Mouse (Mus musculus) hindbrain, postnatal 0 days (tissue): ENCODE results near the gene Oaz1. TPM values are rescaled to one million over a fixed set of nuclear protein-coding genes. Genes with fewer than 3 reads are reported as not detected.
A peak's percentile ranks its signal among the peaks of the same experiment; 100 is the strongest.

Experiments used
- ATAC-seq: fragments of 200-750 bp; cut with Nextera tagmentation; 2 replicates; pipeline ENCODE4 v1.8.0; 2017; ENCODE audit warnings: mild to moderate bottlenecking, moderate TSS enrichment, moderate library complexity
- DNase-seq: peaks from one replicate; pipeline ENCODE4 v3.0.0-alpha.2; 2015; ENCODE audit warnings: low spot score
- H3K27ac ChIP-seq: fragments of 300-500 bp; sonication (generic); 2 replicates; pipeline ENCODE4 v1.5.1; 2014; ENCODE audit warnings: mild to moderate bottlenecking
- H3K27me3 ChIP-seq: fragments of 300-500 bp; sonication (generic); 2 replicates; pipeline ENCODE4 v1.6.1; 2014; ENCODE audit warnings: low read length, mixed read lengths; ENCODE audit not compliant: insufficient read depth
- H3K36me3 ChIP-seq: fragments of 300-500 bp; sonication (generic); 2 replicates; pipeline ENCODE4 v1.6.1; 2014; ENCODE audit warnings: low read length, mixed read lengths; ENCODE audit not compliant: insufficient read depth
- H3K4me1 ChIP-seq: fragments of 300-500 bp; sonication (generic); 2 replicates; pipeline ENCODE4 v1.6.1; 2014; ENCODE audit warnings: antibody characterized with exemption, low read length, mixed read lengths; ENCODE audit not compliant: insufficient read depth
- H3K4me2 ChIP-seq: fragments of 300-500 bp; sonication (generic); 2 replicates; pipeline ENCODE4 v1.6.1; 2014; ENCODE audit warnings: low read depth, mild to moderate bottlenecking, low read length, moderate library complexity, mixed read lengths
- H3K4me3 ChIP-seq: fragments of 300-500 bp; sonication (generic); 2 replicates; pipeline ENCODE4 v1.5.1; 2014; ENCODE audit warnings: low read length
- H3K9ac ChIP-seq: fragments of 300-500 bp; sonication (generic); replicated peaks from 2 replicates; pipeline ENCODE4 v1.6.1; 2014; ENCODE audit warnings: mild to moderate bottlenecking, low read length, moderate library complexity, mixed read lengths
- H3K9me3 ChIP-seq: fragments of 300-500 bp; sonication (generic); 2 replicates; pipeline ENCODE4 v1.6.1; 2016; ENCODE audit warnings: low read length, mixed read lengths
- CTCF ChIP-seq: IDR thresholded peaks from 2 replicates; pipeline ENCODE4 v1.5.1; 2016; ENCODE audit warnings: antibody characterized with exemption, control low read depth, low read depth
- WGBS: fragments of 180-500 bp; shearing (Covaris S2); extraction: QIAGEN DNeasy Blood & Tissue Kit; methylation state at CpG from one replicate; pipeline ENCODE4 v1.1.7; 2014; 5-methylcytosine and 5-hydroxymethylcytosine counted together
- microRNA counts: library from miRNA; unstranded; fragments of <30 nt; microRNA quantifications from one replicate; lab custom pipeline; 2015
- microRNA-seq, 2 experiments: library from miRNA; unstranded; fragments of <30 nt; microRNA quantifications; one replicate each; pipeline ENCODE4; 2016
- polyA plus RNA-seq: library from polyadenylated mRNA; unstranded; fragments of >200 nt; fragmentation: Nextera tagmentation; extraction: Ambion mirVana; gene quantifications from 2 replicates; pipeline ENCODE4 v1.2.1, GENCODE M21; 2015
- total RNA-seq: library from RNA; depleted of rRNA; stranded (reverse); fragments of >200 nt; gene quantifications from 2 replicates; pipeline ENCODE4 v1.2.3, GENCODE M21; 2014; rRNA removed

Gene Oaz1
- total and polyA plus RNA-seq, 2 experiments from 2014 or later: 1,180 to 1,185 TPM

- DNase-seq (no peak), ATAC-seq (no peak)
- Histone ChIP-seq H3K36me3 (peaks cover 10% of the 10 kb centered on the region; the same call in 1 of the 2 replicates), H3K27ac (no peak within 1 kb of the TSS), H3K4me3 (no peak within 1 kb of the TSS), H3K27me3 (no peaks in the 10 kb centered on the region), H3K4me2 (no peak within 1 kb of the TSS), H3K9ac (no peak within 1 kb of the TSS), H3K9me3 (no peaks in the 10 kb centered on the region), H3K4me1 (no peaks in the 10 kb centered on the region)
- 40% methylated on average over 9 of the region's 9 CpGs for WGBS
- no peak for TF ChIP-seq CTCF
Measured at GRCm38 (mm10) chr10:80871581-80871980, 45.1 kb downstream of the Oaz1 start, which contains the start of gene Tmprss9. Gene Tmprss9, plus strand, starts transcription at chr10:80871848.

GRCm38 (mm10) chr10:80874035-80874434 lies 47.6 kb downstream of the Oaz1 start:
- Histone ChIP-seq H3K9ac (no peak overlapping the region), H3K36me3 (no peaks in the 10 kb centered on the region), H3K27me3 (no peaks in the 10 kb centered on the region), H3K9me3 (no peaks in the 10 kb centered on the region), H3K4me1 (no peaks in the 10 kb centered on the region), H3K27ac (no peak overlapping the region), H3K4me3 (no peak overlapping the region), H3K4me2 (no peak overlapping the region)
- TF ChIP-seq CTCF: no peak
- no peak for DNase-seq
- ATAC-seq: no peak
- 75% methylated on average over 9 of the region's 9 CpGs for WGBS

- no peaks in the 10 kb centered on the region for H3K9me3 ChIP-seq
- no peaks in the 10 kb centered on the region for H3K4me1 ChIP-seq
- H3K27me3 ChIP-seq: no peaks in the 10 kb centered on the region
- 28% methylated on average over 5 of the region's 5 CpGs for WGBS
- H3K36me3 ChIP-seq: no peaks in the 10 kb centered on the region
- no peak overlapping the region for H3K4me3 ChIP-seq
- TF ChIP-seq CTCF: peak; percentile 90
- no peak overlapping the region for H3K27ac ChIP-seq
- DNase-seq (peak; percentile 65), ATAC-seq (no peak)
- no peak overlapping the region for H3K4me2 ChIP-seq
- H3K9ac ChIP-seq: no peak overlapping the region
Measured at GRCm38 (mm10) chr10:80876028-80876427, 49.6 kb downstream of the Oaz1 start.

GRCm38 (mm10) chr10:80876594-80876993 lies 50.1 kb downstream of the Oaz1 start:
- H3K4me3 ChIP-seq: no peak overlapping the region
- TF ChIP-seq CTCF: no peak

More at GRCm38 (mm10) chr10:80876594-80876993, 50.1 kb downstream of the Oaz1 start:
- H3K36me3 ChIP-seq: no peaks in the 10 kb centered on the region
- no peaks in the 10 kb centered on the region for H3K9me3 ChIP-seq
- no peak for DNase-seq
- H3K4me2 ChIP-seq: no peak overlapping the region
- ATAC-seq: no peak
- 25% methylated on average over 3 of the region's 3 CpGs for WGBS
- H3K27ac ChIP-seq: no peak overlapping the region
- no peaks in the 10 kb centered on the region for H3K4me1 ChIP-seq
- H3K9ac ChIP-seq: no peak overlapping the region
- no peaks in the 10 kb centered on the region for H3K27me3 ChIP-seq

MicroRNAs within 50 kb of the gene (microRNA counts, 519-probe panel; counts per million panel counts)
- not detected for microRNA mmu-miR-1982 (lab: Ali Mortazavi, UCI)

Small RNA genes within 50 kb of the gene (microRNA-seq; reads per million reads assigned to microRNA genes)
- gene Mir1982: 1.4 to 11.3 reads per million in 2 experiments

Other genes with a start within 250 kb of the Oaz1 start
- 16.6 and 17.0 TPM in 2 replicates for gene Klf16, start 249.3 kb upstream of the Oaz1 start, total RNA-seq
- gene Klf16, start 249.3 kb upstream of the Oaz1 start, polyA plus RNA-seq: 8.2 and 8.6 TPM in 2 replicates
- 389 and 721 TPM in 2 replicates for gene Abhd17a, start 236.3 kb upstream of the Oaz1 start, total RNA-seq
- gene Abhd17a, start 236.3 kb upstream of the Oaz1 start, polyA plus RNA-seq: 159 and 171 TPM in 2 replicates
- 39.5 and 43.2 TPM in 2 replicates for gene Scamp4, start 223.8 kb upstream of the Oaz1 start, total RNA-seq
- gene Scamp4, start 223.8 kb upstream of the Oaz1 start, polyA plus RNA-seq: 68.3 and 69.1 TPM in 2 replicates
- gene Adat3, start 223.8 kb upstream of the Oaz1 start, total RNA-seq: 7.3 and 11.4 TPM in 2 replicates
- gene Adat3, start 223.8 kb upstream of the Oaz1 start, polyA plus RNA-seq: 3.6 and 4.0 TPM in 2 replicates
- 0.54 and 2.2 TPM in 2 replicates for gene Gm49322, start 220.6 kb upstream of the Oaz1 start, total RNA-seq
- gene Gm49322, start 220.6 kb upstream of the Oaz1 start, polyA plus RNA-seq: 1.1 TPM in 2 replicates
- 128 and 156 TPM in 2 replicates for gene Csnk1g2, start 203.8 kb upstream of the Oaz1 start, total RNA-seq
- gene Csnk1g2, start 203.8 kb upstream of the Oaz1 start, polyA plus RNA-seq: 94.3 and 95.5 TPM in 2 replicates
- 209 and 213 TPM in 2 replicates for gene Btbd2, start 169.6 kb upstream of the Oaz1 start, total RNA-seq
- 81.9 and 82.8 TPM in 2 replicates for gene Btbd2, start 169.6 kb upstream of the Oaz1 start, polyA plus RNA-seq
- 84.5 and 95.4 TPM in 2 replicates for gene Mknk2, start 148.5 kb upstream of the Oaz1 start, total RNA-seq
- gene Mknk2, start 148.5 kb upstream of the Oaz1 start, polyA plus RNA-seq: 38.2 and 40.5 TPM in 2 replicates
- 68.3 and 76.4 TPM in 2 replicates for gene Mob3a, start 124.7 kb upstream of the Oaz1 start, total RNA-seq
- gene Mob3a, start 124.7 kb upstream of the Oaz1 start, polyA plus RNA-seq: 37.2 and 38.8 TPM in 2 replicates
- gene Izumo4, start 124.5 kb upstream of the Oaz1 start, total RNA-seq: 31.1 and 31.6 TPM in 2 replicates
- gene Izumo4, start 124.5 kb upstream of the Oaz1 start, polyA plus RNA-seq: 46.7 and 52.2 TPM in 2 replicates
- gene Ap3d1, start 84.4 kb upstream of the Oaz1 start, total RNA-seq: 195 and 201 TPM in 2 replicates
- 99.2 and 99.7 TPM in 2 replicates for gene Ap3d1, start 84.4 kb upstream of the Oaz1 start, polyA plus RNA-seq
- 27.2 and 27.7 TPM in 2 replicates for gene Dot1l, start 71.5 kb upstream of the Oaz1 start, total RNA-seq
- gene Dot1l, start 71.5 kb upstream of the Oaz1 start, polyA plus RNA-seq: 10.3 and 12.6 TPM in 2 replicates
- 14.2 and 22.0 TPM in 2 replicates for gene Sf3a2, start 28.5 kb upstream of the Oaz1 start, total RNA-seq
- gene Sf3a2, start 28.5 kb upstream of the Oaz1 start, polyA plus RNA-seq: 48.7 and 53.2 TPM in 2 replicates
- 74.4 and 82.3 TPM in 2 replicates for gene Plekhj1, start 28.0 kb upstream of the Oaz1 start, total RNA-seq
- gene Plekhj1, start 28.0 kb upstream of the Oaz1 start, polyA plus RNA-seq: 99.4 and 103 TPM in 2 replicates
- gene Amh, start 21.4 kb upstream of the Oaz1 start, total RNA-seq: 0.47 and 2.6 TPM in 2 replicates
- 0.24 TPM in 1 of 2 replicates, not detected in the other for gene Amh, start 21.4 kb upstream of the Oaz1 start, polyA plus RNA-seq
- 0.22 TPM in 1 of 2 replicates, not detected in the other for gene Jsrp1, start 13.2 kb upstream of the Oaz1 start, total RNA-seq
- gene Jsrp1, start 13.2 kb upstream of the Oaz1 start, polyA plus RNA-seq: 1.4 and 1.6 TPM in 2 replicates
- 66.9 and 70.3 TPM in 2 replicates for gene Lingo3, start 17.4 kb downstream of the Oaz1 start, total RNA-seq
- 26.6 and 28.0 TPM in 2 replicates for gene Lingo3, start 17.4 kb downstream of the Oaz1 start, polyA plus RNA-seq
- gene Lsm7, start 28.6 kb downstream of the Oaz1 start, total RNA-seq: 165 and 189 TPM in 2 replicates
- gene Lsm7, start 28.6 kb downstream of the Oaz1 start, polyA plus RNA-seq: 279 and 295 TPM in 2 replicates
- 161 and 174 TPM in 2 replicates for gene Sppl2b, start 28.6 kb downstream of the Oaz1 start, total RNA-seq
- 76.0 and 76.2 TPM in 2 replicates for gene Sppl2b, start 28.6 kb downstream of the Oaz1 start, polyA plus RNA-seq
- 0.04 and 0.10 TPM in 2 replicates for gene Tmprss9, start 45.2 kb downstream of the Oaz1 start, total RNA-seq
- gene Tmprss9, start 45.2 kb downstream of the Oaz1 start, polyA plus RNA-seq: 0.14 and 0.26 TPM in 2 replicates
- 150 and 155 TPM in 2 replicates for gene Timm13, start 74.3 kb downstream of the Oaz1 start, total RNA-seq
- gene Timm13, start 74.3 kb downstream of the Oaz1 start, polyA plus RNA-seq: 366 and 369 TPM in 2 replicates
- 42.3 and 43.2 TPM in 2 replicates for gene Lmnb2, start 91.6 kb downstream of the Oaz1 start, total RNA-seq
- 24.8 and 25.6 TPM in 2 replicates for gene Lmnb2, start 91.6 kb downstream of the Oaz1 start, polyA plus RNA-seq
- gene Gadd45b, start 103.4 kb downstream of the Oaz1 start, total RNA-seq: 4.4 and 8.2 TPM in 2 replicates
- 7.5 and 8.6 TPM in 2 replicates for gene Gadd45b, start 103.4 kb downstream of the Oaz1 start, polyA plus RNA-seq
- gene Gng7, start 188.3 kb downstream of the Oaz1 start, total RNA-seq: 26.2 and 27.2 TPM in 2 replicates
- gene Gng7, start 188.3 kb downstream of the Oaz1 start, polyA plus RNA-seq: 18.9 and 22.1 TPM in 2 replicates
- 82.0 and 106 TPM in 2 replicates for gene Diras1, start 199.0 kb downstream of the Oaz1 start, total RNA-seq
- gene Diras1, start 199.0 kb downstream of the Oaz1 start, polyA plus RNA-seq: 69.0 and 78.7 TPM in 2 replicates
- gene Slc39a3, start 210.8 kb downstream of the Oaz1 start, total RNA-seq: 118 and 126 TPM in 2 replicates
- 40.6 and 41.9 TPM in 2 replicates for gene Slc39a3, start 210.8 kb downstream of the Oaz1 start, polyA plus RNA-seq
- gene Sgta, start 233.5 kb downstream of the Oaz1 start, total RNA-seq: 264 and 279 TPM in 2 replicates
- 275 and 290 TPM in 2 replicates for gene Sgta, start 233.5 kb downstream of the Oaz1 start, polyA plus RNA-seq
- gene Thop1, start 243.4 kb downstream of the Oaz1 start, total RNA-seq: 73.5 and 79.1 TPM in 2 replicates
- gene Thop1, start 243.4 kb downstream of the Oaz1 start, polyA plus RNA-seq: 36.4 and 36.9 TPM in 2 replicates